Mouse (Mus musculus) forebrain, embryonic 12.5 days (tissue): ENCODE results near the gene Nup155. TPM values are rescaled to one million over a fixed set of nuclear protein-coding genes. Genes with fewer than 3 reads are reported as not detected.
"Not testable (repeated sequence)": the region's sequence is repeated elsewhere in the genome, so short reads cannot be mapped to it uniquely, and the experiment has no call there.

Experiments
- ATAC-seq: fragments of 200-750 bp; cut with Nextera tagmentation; 2 replicates; pipeline ENCODE4 v1.8.0; 2017; ENCODE audit warnings: moderate TSS enrichment; ENCODE audit not compliant: low FRiP score
- H3K27ac ChIP-seq: fragments of 300-500 bp; sonication (generic); 2 replicates; pipeline ENCODE4 v1.5.1; 2016; ENCODE audit warnings: mild to moderate bottlenecking
- H3K27me3 ChIP-seq: fragments of 300-500 bp; sonication (generic); 2 replicates; pipeline ENCODE4 v1.6.1; 2016; ENCODE audit warnings: mild to moderate bottlenecking
- H3K36me3 ChIP-seq: fragments of 300-500 bp; sonication (generic); replicated peaks from 2 replicates; pipeline ENCODE4 v1.6.1; 2016; ENCODE audit warnings: mild to moderate bottlenecking
- H3K4me1 ChIP-seq: fragments of 300-500 bp; sonication (generic); 2 replicates; pipeline ENCODE4 v1.6.1; 2016
- H3K4me2 ChIP-seq: fragments of 300-500 bp; sonication (generic); 2 replicates; pipeline ENCODE4 v1.6.1; 2016; ENCODE audit warnings: mild to moderate bottlenecking, moderate library complexity
- H3K4me3 ChIP-seq: fragments of 300-500 bp; sonication (generic); replicated peaks from 2 replicates; pipeline ENCODE4 v1.5.1; 2016; ENCODE audit warnings: mild to moderate bottlenecking
- H3K9ac ChIP-seq: fragments of 300-500 bp; sonication (generic); 2 replicates; pipeline ENCODE4 v1.6.1; 2016; ENCODE audit warnings: mild to moderate bottlenecking
- H3K9me3 ChIP-seq: fragments of 300-500 bp; sonication (generic); 2 replicates; pipeline ENCODE4 v1.6.1; 2016
- WGBS: fragments of 180-500 bp; shearing (Covaris S2); methylation state at CpG from one replicate; pipeline ENCODE4 v1.1.7; 2016; 5-methylcytosine and 5-hydroxymethylcytosine counted together
- polyA plus RNA-seq: library from polyadenylated mRNA; unstranded; fragments of >200 nt; fragmentation: Nextera tagmentation; extraction: Ambion mirVana; gene quantifications from 2 replicates; pipeline ENCODE4 v1.2.1, GENCODE M21; 2016

The Nup155 gene
- 26.7 and 29.7 TPM in 2 replicates for polyA plus RNA-seq

DNA sequence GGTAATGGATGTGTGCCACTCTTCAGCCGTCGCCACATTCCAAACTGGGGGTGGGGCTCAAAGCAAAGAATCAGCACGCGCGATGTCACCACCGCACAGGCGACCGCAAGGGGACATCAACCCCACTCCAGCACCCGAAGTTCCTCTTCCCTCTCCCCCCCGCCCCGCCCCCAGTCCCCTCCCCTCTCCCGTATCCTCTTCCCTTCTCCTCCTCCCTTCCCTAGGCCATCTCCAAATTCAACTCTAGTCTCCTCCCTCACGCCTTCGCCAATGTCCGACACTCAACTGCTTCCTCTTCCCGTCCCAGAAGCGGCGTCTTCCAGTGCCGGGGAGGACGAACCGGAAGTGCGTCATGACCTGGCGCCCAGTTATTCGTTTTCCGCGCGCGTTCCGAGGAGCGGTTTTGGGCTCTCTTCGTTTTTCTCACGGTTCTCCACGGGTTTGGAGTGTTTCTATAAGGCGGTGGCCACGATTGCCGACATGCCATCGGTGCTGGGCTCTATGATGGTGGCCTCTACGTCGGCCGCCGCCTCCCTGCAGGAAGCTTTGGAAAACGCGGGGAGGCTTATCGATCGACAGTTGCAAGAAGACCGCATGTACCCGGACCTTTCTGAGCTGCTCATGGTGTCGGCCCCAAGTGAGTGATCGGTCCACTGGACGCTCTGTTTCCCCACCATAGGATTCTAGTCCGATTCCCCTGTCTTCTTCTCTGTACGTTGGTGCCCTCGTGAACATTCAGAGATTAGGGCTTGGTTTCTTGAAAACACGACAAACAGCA is at the start of gene Nup155:
Gene Nup155 (plus strand): TSS at position 308 of the 778 bp plus-strand sequence.
- Histone ChIP-seq H3K4me2 (peak within 1 kb of the TSS; percentile 69), H3K9ac (peak within 1 kb of the TSS; percentile 78), H3K4me3 (peak within 1 kb of the TSS; percentile 82), H3K27me3 (no peaks in the 10 kb centered on the region), H3K9me3 (no peaks in the 10 kb centered on the region), H3K4me1 (peaks cover 17% of the 10 kb centered on the region), H3K27ac (peak within 1 kb of the TSS; percentile 82), H3K36me3 (peaks cover 24% of the 10 kb centered on the region)
- WGBS = under 1% methylated on average over 53 of the region's 54 CpGs
- ATAC-seq = peak; percentile 96

DNA sequence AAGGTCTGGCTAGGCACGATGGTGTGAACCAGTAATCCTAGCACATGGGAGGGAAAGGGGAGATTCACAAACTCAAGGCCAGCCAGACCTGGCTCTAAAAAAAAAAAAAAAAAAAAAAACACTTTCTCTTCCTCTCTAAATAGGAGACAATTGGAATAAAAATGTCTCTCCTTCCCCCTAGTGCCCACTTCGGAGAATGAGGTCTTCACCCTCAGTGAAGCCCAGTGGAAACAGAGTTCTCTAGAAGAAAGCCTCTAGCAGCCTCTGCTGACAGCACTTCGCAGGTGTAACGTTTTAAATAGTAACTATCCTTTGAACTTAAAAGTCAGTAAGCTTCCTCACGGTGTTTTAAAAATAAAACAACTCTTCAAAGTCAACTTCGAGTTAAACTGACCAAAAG is 43.9 kb upstream of the Nup155 start:
- Histone ChIP-seq H3K9ac (no peak overlapping the region), H3K27ac (no peak overlapping the region), H3K36me3 (peaks cover 21% of the 10 kb centered on the region), H3K4me1 (no peaks in the 10 kb centered on the region), H3K9me3 (no peaks in the 10 kb centered on the region), H3K27me3 (no peaks in the 10 kb centered on the region), H3K4me2 (no peak overlapping the region), H3K4me3 (no peak overlapping the region)
- no peak for ATAC-seq
- 87% methylated on average over 6 of the region's 6 CpGs for WGBS

- H3K4me2 ChIP-seq, H3K4me1 ChIP-seq, H3K27me3 ChIP-seq, ATAC-seq, H3K4me3 ChIP-seq, H3K9ac ChIP-seq, H3K9me3 ChIP-seq, H3K27ac ChIP-seq: not testable (repeated sequence)
- 96% methylated on average over 3 of the region's 3 CpGs for WGBS
- H3K36me3 ChIP-seq = peaks cover 35% of the 10 kb centered on the region
These were observed 35.9 kb upstream of the Nup155 start for GRCm38 (mm10) chr15:8073159-8073558.

DNA sequence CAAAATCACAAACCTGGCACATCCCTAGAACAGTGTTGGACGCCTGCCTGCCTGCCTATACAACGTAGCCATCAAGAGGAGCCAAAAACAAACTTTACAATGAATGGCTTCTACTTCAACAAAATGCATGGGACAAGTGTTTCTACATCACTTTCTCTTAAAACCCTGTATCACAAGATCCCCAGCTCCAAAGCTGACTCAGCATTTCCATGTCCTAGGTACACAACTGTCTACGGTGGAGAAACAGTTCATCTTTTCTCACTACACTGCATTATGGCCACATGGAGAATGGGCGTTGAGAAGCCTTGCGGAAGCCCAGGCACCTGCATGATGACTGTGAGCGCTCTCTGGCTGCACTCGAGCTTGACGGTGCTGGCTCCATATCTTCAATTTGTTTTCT is 26.9 kb upstream of the Nup155 start:
- Histone ChIP-seq H3K27ac (no peak overlapping the region), H3K27me3 (no peaks in the 10 kb centered on the region), H3K4me3 (no peak overlapping the region), H3K9me3 (no peaks in the 10 kb centered on the region), H3K9ac (no peak overlapping the region), H3K4me2 (no peak overlapping the region), H3K4me1 (no peaks in the 10 kb centered on the region), H3K36me3 (peaks cover 26% of the 10 kb centered on the region)
- WGBS = 94% methylated on average over 8 of the region's 8 CpGs
- ATAC-seq = no peak

- Histone ChIP-seq H3K27me3 (no peaks in the 10 kb centered on the region), H3K36me3 (peaks cover 12% of the 10 kb centered on the region), H3K4me3 (no peak overlapping the region), H3K27ac (no peak overlapping the region), H3K4me2 (no peak overlapping the region), H3K4me1 (no peaks in the 10 kb centered on the region), H3K9ac (no peak overlapping the region), H3K9me3 (no peaks in the 10 kb centered on the region)
- no peak for ATAC-seq
- 92% methylated on average over 4 of the region's 4 CpGs for WGBS
These were observed 21.8 kb upstream of the Nup155 start for GRCm38 (mm10) chr15:8087293-8087692.

DNA sequence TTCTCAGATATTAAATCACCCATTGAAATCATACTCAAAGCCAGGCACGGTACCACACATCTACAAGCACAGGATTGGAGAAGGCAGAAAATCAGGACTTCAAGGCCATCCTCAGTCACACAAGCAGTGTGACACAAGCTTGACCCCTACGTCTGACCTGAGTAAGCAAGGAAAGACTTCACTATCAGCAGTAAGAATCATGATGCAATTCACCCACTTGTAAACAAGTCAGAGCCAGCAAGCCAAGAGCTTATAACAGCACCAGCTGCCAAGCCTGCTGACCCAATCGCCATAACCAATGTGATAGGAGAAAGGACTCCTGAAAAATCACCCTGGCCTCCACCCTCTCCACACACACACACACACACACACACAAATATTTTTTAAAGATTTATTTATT is 20.4 kb upstream of the Nup155 start:
- Histone ChIP-seq H3K27ac (no peak overlapping the region), H3K27me3 (no peaks in the 10 kb centered on the region), H3K36me3 (peaks cover 21% of the 10 kb centered on the region), H3K9me3 (no peaks in the 10 kb centered on the region), H3K4me2 (no peak overlapping the region), H3K9ac (no peak overlapping the region), H3K4me1 (no peaks in the 10 kb centered on the region), H3K4me3 (no peak overlapping the region)
- 95% methylated on average over 3 of the region's 3 CpGs for WGBS
- no peak for ATAC-seq

GRCm38 (mm10) chr15:8090685-8091084 is 18.4 kb upstream of the Nup155 start:
- Histone ChIP-seq H3K27me3 (no peaks in the 10 kb centered on the region), H3K27ac (no peak overlapping the region), H3K4me1 (no peaks in the 10 kb centered on the region), H3K4me3 (no peak overlapping the region), H3K4me2 (no peak overlapping the region), H3K36me3 (peaks cover 28% of the 10 kb centered on the region), H3K9me3 (no peaks in the 10 kb centered on the region), H3K9ac (no peak overlapping the region)
- 96% methylated on average over 2 of the region's 2 CpGs for WGBS
- no peak for ATAC-seq

GRCm38 (mm10) chr15:8092668-8093067 is 16.4 kb upstream of the Nup155 start:
- H3K4me2 ChIP-seq, H3K9ac ChIP-seq, H3K27me3 ChIP-seq, H3K4me1 ChIP-seq, H3K4me3 ChIP-seq, H3K9me3 ChIP-seq, H3K27ac ChIP-seq, ATAC-seq: not testable (repeated sequence)
- peaks cover 36% of the 10 kb centered on the region for H3K36me3 ChIP-seq
- WGBS = 83% methylated on average over 1 of the region's 1 CpGs

DNA sequence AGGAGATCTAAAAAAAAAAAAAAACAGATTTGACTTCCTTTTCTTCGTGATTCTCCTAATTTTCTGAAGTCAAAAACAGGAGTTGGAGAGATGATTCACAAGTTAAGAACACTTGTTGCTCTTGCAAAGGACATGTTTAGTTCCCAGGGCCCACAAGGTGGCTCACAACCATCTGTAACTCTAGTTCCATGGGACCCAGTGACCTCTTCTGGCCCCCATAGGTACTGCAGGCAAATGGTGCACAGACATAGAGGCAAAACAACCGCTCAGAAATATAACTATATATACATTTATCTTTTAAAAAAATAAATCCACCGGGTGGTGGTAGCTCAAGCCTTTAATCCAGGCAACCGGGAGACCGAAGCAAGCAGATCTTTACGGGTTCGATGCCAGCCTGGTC is 11.2 kb upstream of the Nup155 start:
- peak overlapping the region; percentile 75 for H3K4me3 ChIP-seq
- WGBS = 23% methylated on average over 7 of the region's 7 CpGs
- peaks cover 23% of the 10 kb centered on the region; the same call in 1 of the 2 replicates for H3K36me3 ChIP-seq
- H3K4me1 ChIP-seq = peaks cover 5% of the 10 kb centered on the region
- H3K4me2 ChIP-seq = peak overlapping the region; percentile 50
- no peak for ATAC-seq
- H3K9ac ChIP-seq = no peak overlapping the region
- H3K27ac ChIP-seq = no peak overlapping the region
- H3K9me3 ChIP-seq = no peaks in the 10 kb centered on the region
- no peaks in the 10 kb centered on the region for H3K27me3 ChIP-seq

GRCm38 (mm10) chr15:8098774-8099749 is 10.0 kb upstream of the Nup155 start, which contains the start of gene Wdr70:
Wdr70 (minus strand) TSS chr15:8099209.
- ATAC-seq = peak; percentile 95
- Histone ChIP-seq H3K9ac (peak within 1 kb of the TSS; percentile 76), H3K4me3 (peak within 1 kb of the TSS; percentile 75), H3K4me1 (peaks cover 5% of the 10 kb centered on the region), H3K27ac (no peak within 1 kb of the TSS), H3K4me2 (peak within 1 kb of the TSS; percentile 50), H3K9me3 (no peaks in the 10 kb centered on the region), H3K27me3 (no peaks in the 10 kb centered on the region), H3K36me3 (peaks cover 16% of the 10 kb centered on the region; the same call in 1 of the 2 replicates)
- 2% methylated on average over 56 of the region's 56 CpGs for WGBS

DNA sequence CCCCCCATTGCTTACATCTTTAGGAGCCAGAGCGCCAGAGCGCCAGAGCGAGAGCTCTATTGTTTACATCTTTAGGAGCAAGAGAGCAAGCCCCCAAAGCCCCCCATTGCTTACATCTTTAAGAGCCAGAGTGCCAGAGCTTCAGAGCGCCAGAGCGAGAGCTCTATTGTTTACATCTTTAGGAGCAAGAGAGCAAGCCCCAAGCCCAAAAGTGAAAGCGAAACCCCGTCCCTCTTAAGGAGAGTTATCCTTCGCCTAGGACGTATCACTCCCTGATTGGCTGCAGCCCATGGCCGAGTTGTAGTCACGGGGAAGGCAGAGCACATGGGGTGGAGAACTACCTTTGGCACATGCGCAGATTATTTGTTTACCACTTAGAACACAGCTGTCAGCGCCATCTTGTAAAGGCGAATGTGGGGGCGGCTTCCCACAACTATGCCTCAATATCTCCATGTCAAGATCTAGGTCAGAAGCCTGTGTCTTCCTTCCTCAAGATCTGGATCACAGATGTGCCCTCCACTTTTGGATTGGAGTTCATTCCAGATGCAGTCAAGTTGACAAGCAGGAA is 7.0 kb upstream of the Nup155 start:
- H3K27ac ChIP-seq, H3K4me3 ChIP-seq, H3K4me2 ChIP-seq, H3K36me3 ChIP-seq, H3K9ac ChIP-seq, H3K4me1 ChIP-seq, H3K9me3 ChIP-seq, H3K27me3 ChIP-seq, ATAC-seq: not testable (repeated sequence)
- WGBS = 86% methylated on average over 14 of the region's 15 CpGs

- peak; percentile 40 for ATAC-seq
- peak overlapping the region; percentile 78 for H3K9ac ChIP-seq
- WGBS = 65% methylated on average over 19 of the region's 19 CpGs
- peaks cover 17% of the 10 kb centered on the region for H3K4me1 ChIP-seq
- peak overlapping the region; percentile 82; the same call in 1 of the 2 replicates for H3K27ac ChIP-seq
- H3K9me3 ChIP-seq = no peaks in the 10 kb centered on the region
- H3K27me3 ChIP-seq = no peaks in the 10 kb centered on the region
- H3K36me3 ChIP-seq = peaks cover 17% of the 10 kb centered on the region
- H3K4me2 ChIP-seq = peak overlapping the region; percentile 69
- peak overlapping the region; percentile 82 for H3K4me3 ChIP-seq
These were observed 610 bp upstream of the Nup155 start for GRCm38 (mm10) chr15:8108360-8108965.
